Mouse (Mus musculus) embryonic facial prominence, embryonic 14.5 days (tissue): ENCODE data around the gene Gemin7. TPM values are rescaled to one million over a fixed set of nuclear protein-coding genes. Genes with fewer than 3 reads are reported as not detected.

Experiments used
- ATAC-seq: fragments of 200-750 bp; cut with Nextera tagmentation; 2 replicates; pipeline ENCODE4 v1.8.0; 2017; ENCODE audit warnings: low read depth, moderate number of reproducible peaks, moderate TSS enrichment
- DNase-seq: peaks from one replicate; pipeline ENCODE4 v3.0.0-alpha.2; 2015; ENCODE audit warnings: low spot score
- H3K27ac ChIP-seq: fragments of 300-500 bp; sonication (generic); replicated peaks from 2 replicates; pipeline ENCODE4 v1.5.1; 2014; ENCODE audit warnings: low read depth, mild to moderate bottlenecking, low read length, moderate library complexity
- H3K27me3 ChIP-seq: fragments of 300-500 bp; sonication (generic); replicated peaks from 2 replicates; pipeline ENCODE4 v1.6.1; 2014; ENCODE audit warnings: low read length; ENCODE audit not compliant: control insufficient read depth, insufficient read depth
- H3K36me3 ChIP-seq: fragments of 300-500 bp; sonication (generic); 2 replicates; pipeline ENCODE4 v1.6.1; 2014; ENCODE audit warnings: low read length, mixed read lengths; ENCODE audit not compliant: control insufficient read depth, insufficient read depth
- H3K4me1 ChIP-seq: fragments of 300-500 bp; sonication (generic); 2 replicates; pipeline ENCODE4 v1.6.1; 2014; ENCODE audit warnings: antibody characterized with exemption, low read length; ENCODE audit not compliant: control insufficient read depth, insufficient read depth
- H3K4me2 ChIP-seq: fragments of 300-500 bp; sonication (generic); 2 replicates; pipeline ENCODE4 v1.6.1; 2014; ENCODE audit warnings: low read depth, mild to moderate bottlenecking, low read length, moderate library complexity, mixed read lengths
- H3K4me3 ChIP-seq: fragments of 300-500 bp; sonication (generic); 2 replicates; pipeline ENCODE4 v1.5.1; 2014; ENCODE audit warnings: low read depth, mild to moderate bottlenecking, low read length
- H3K9ac ChIP-seq: fragments of 300-500 bp; sonication (generic); 2 replicates; pipeline ENCODE4 v1.6.1; 2014; ENCODE audit warnings: low read depth, mild to moderate bottlenecking, low read length, moderate library complexity, mixed read lengths
- H3K9me3 ChIP-seq: fragments of 300-500 bp; sonication (generic); 2 replicates; pipeline ENCODE4 v1.6.1; 2016; ENCODE audit warnings: low read length; ENCODE audit not compliant: control insufficient read depth
- WGBS: fragments of 180-500 bp; shearing (Covaris S2); extraction: QIAGEN DNeasy Blood & Tissue Kit; methylation state at CpG from one replicate; pipeline ENCODE4 v1.1.7; 2014; 5-methylcytosine and 5-hydroxymethylcytosine counted together
- polyA plus RNA-seq: library from polyadenylated mRNA; unstranded; fragments of >200 nt; fragmentation: Nextera tagmentation; extraction: Ambion mirVana; gene quantifications from 2 replicates; pipeline ENCODE4 v1.2.1, GENCODE M21; 2014

Gemin7 gene
- polyA plus RNA-seq, 1 experiment from 2014 or later: 142 TPM

DNA sequence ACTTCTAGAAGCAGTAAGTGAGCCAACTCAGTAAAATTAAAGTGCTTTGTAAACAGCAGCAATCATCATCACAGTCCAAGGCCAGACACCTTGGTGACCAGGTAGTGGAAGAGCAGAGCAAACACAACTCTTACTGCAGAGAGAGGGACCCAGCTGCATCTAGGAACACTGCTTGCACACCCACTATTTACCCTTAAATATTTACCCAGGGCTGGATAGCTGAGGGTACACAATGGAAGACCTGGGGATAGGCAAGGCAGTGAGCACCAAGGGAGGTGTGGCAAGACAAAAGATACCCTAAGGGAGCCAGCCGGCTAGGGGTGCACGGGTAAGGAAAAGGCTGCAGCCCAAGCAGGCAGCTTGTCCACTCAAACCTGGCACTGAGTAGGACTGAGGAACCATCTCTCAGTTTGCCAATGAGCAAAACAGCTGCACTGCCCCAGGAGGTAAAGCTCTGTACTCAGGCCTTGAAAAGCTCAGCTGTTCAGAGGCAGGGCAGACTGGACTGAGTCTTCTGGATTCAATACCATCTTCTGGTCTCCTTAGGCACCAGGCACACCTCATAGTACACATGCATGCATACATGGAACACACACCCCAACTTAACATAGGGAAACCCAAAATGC lies 29.9 kb downstream of the Gemin7 start:
- no peak overlapping the region for H3K9ac ChIP-seq
- ATAC-seq (no peak), DNase-seq (no peak)
- H3K4me1 ChIP-seq: peaks cover under 1% of the 10 kb centered on the region; the same call in 1 of the 2 replicates
- H3K27ac ChIP-seq: no peak overlapping the region
- no peak overlapping the region for H3K4me2 ChIP-seq
- H3K9me3 ChIP-seq: no peaks in the 10 kb centered on the region
- H3K36me3 ChIP-seq: peaks cover 4% of the 10 kb centered on the region; the same call in 1 of the 2 replicates
- WGBS: 51% methylated on average over 2 of the region's 2 CpGs
- no peaks in the 10 kb centered on the region for H3K27me3 ChIP-seq
- H3K4me3 ChIP-seq: no peak overlapping the region

DNA sequence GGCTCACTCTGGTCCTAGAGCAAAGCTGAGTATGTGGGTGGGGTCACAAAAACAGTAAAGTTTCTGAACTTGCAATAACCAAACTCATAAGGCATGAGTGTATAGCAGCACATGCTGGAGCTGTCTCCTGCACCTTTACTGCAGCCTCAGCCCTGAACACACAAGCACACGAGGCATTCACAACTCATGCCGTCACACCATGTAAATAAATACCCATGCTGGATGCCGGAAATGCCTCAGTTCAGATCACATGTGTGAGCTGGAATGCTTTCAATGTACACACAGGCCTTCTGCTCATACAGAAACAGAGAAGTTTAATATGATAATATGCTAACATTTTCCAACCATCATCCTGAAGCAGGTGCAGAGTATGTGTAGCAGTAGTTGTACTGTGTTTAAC lies 31.4 kb downstream of the Gemin7 start:
- Histone ChIP-seq H3K9me3 (no peaks in the 10 kb centered on the region), H3K27ac (no peak overlapping the region), H3K9ac (no peak overlapping the region), H3K4me1 (peaks cover 11% of the 10 kb centered on the region; the same call in 1 of the 2 replicates), H3K27me3 (no peaks in the 10 kb centered on the region), H3K36me3 (no peaks in the 10 kb centered on the region), H3K4me3 (no peak overlapping the region), H3K4me2 (no peak overlapping the region)
- ATAC-seq (no peak), DNase-seq (no peak)
- 54% methylated on average over 3 of the region's 3 CpGs for WGBS

DNA sequence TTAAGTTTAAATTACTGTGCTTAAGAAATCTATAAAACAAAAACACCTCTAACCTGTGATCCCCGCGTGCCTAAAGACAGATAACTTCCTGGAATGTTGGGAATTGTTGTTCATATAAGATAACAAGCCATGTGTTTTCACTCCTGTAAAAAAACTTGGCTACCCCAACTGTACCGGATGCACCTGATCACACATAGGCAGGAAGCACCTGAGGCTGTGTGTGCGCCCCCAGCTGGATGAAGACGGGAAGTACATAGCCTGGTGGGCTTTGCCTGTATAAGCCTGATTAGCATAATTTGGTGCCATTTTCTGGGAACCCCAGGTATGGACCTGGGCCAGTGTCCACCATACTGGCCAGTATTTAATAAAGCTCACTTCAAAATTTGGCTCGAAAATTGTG lies 33.8 kb downstream of the Gemin7 start:
- no peaks in the 10 kb centered on the region for H3K9me3 ChIP-seq
- DNase-seq (no peak), ATAC-seq (no peak)
- no peak overlapping the region for H3K27ac ChIP-seq
- H3K9ac ChIP-seq: no peak overlapping the region
- H3K4me3 ChIP-seq: no peak overlapping the region
- no peak overlapping the region for H3K4me2 ChIP-seq
- WGBS: 57% methylated on average over 6 of the region's 6 CpGs
- H3K4me1 ChIP-seq: peaks cover 11% of the 10 kb centered on the region; the same call in 1 of the 2 replicates
- H3K36me3 ChIP-seq: no peaks in the 10 kb centered on the region
- H3K27me3 ChIP-seq: no peaks in the 10 kb centered on the region

DNA sequence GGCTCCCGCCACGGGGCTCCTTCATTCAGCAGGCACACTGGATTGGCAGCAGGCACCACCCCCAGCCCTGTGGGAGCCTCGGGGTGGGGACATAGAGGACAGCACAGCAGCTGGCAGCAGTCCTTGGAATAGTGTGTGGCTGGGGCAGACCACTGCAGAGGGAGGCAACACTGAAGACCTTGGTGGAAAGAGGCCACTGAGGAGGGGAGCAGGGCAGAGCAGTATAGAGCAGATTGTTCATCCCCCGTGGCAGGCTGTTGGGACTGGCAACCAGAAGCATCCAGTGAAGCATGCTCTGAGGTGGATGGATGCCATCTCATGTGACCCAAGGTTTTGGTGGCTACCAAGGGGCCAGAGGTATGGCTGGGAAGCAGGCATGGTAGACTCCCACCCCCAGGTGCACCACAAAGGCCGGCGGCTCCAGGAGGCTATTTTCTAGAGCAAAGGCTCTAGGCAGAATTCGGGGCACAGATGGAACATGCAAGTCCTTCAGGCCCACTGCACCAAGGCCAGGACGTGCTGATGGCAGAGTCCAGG lies 35.2 kb downstream of the Gemin7 start:
- no peak overlapping the region for H3K4me2 ChIP-seq
- H3K4me3 ChIP-seq: no peak overlapping the region
- no peak overlapping the region for H3K9ac ChIP-seq
- ATAC-seq: peak; percentile 78
- 0 out of 2 replicates have a peak, but pooled peaks cover 5% of the 10 kb centered on the region for H3K36me3 ChIP-seq
- peaks cover 11% of the 10 kb centered on the region; the same call in 1 of the 2 replicates for H3K4me1 ChIP-seq
- H3K27ac ChIP-seq: peak overlapping the region; percentile 33; the same call in 1 of the 2 replicates
- H3K27me3 ChIP-seq: no peaks in the 10 kb centered on the region
- WGBS: 68% methylated on average over 8 of the region's 8 CpGs
- H3K9me3 ChIP-seq: no peaks in the 10 kb centered on the region
- peak; percentile 79 for DNase-seq

DNA sequence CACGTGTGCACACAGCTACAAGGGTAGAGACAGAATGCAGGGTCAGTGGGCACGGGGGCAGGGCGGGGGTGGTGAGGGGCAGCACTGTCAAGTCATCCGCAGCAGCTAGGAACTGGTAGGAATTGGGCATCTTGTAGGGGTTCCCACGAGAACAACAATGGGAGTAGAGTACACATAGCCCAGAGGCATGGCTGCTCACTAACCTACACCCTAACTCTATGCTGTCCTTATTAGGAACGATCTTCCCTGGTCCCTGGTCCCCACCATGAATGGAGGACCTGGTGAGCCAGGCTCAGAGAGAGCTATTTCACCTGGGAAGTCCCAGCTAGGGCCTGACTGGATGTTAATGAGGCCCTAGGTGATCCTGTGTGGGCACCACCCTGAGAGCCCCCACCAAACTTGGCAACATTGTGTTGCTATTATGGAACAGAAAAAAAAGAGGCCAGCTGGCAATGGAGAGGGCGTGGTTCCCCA lies 35.7 kb downstream of the Gemin7 start:
- no peak for DNase-seq
- Histone ChIP-seq H3K4me1 (peaks cover 11% of the 10 kb centered on the region; the same call in 1 of the 2 replicates), H3K4me3 (no peak overlapping the region), H3K9ac (no peak overlapping the region), H3K27ac (no peak overlapping the region), H3K9me3 (no peaks in the 10 kb centered on the region), H3K36me3 (0 out of 2 replicates have a peak, but pooled peaks cover 5% of the 10 kb centered on the region), H3K27me3 (no peaks in the 10 kb centered on the region), H3K4me2 (no peak overlapping the region)
- 77% methylated on average over 7 of the region's 7 CpGs for WGBS
- ATAC-seq: no peak

DNA sequence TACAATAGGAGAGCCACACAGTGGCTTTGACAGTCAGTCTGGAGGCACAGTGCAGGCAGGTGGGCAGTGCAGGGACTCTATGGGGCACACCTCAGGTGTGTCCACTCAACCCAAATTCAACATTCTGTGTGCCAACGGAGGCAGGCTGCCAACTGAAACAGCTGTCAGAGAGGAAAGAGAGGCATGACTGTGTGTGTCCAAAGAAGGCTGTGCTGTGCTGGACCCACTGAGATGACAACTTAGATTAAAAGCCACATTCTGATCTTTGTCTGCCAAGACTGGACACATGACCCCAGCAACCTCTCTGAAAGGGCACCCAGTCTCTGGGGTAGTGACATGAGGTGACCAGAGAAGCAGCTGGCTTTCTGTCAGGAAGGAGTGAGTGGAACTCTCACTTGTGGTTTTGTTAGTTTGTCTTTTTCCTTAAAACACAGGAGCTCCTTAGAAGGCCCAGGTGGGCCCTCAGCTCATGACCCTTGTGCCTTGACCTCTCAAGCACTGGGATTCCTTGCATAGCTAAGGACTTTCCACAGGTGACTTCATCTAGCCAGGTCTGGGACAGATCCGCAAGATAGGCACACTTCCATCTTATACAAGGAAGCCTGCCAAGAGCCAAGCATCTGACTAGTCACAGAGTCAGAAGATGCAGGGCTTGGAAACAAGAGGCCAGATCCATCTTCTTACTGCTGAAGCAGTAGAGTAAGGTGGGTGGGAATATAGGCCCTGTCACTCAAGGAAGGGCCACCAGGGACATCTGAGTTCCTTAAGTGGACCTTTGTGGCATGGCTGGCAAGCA lies 36.4 kb downstream of the Gemin7 start:
- Histone ChIP-seq H3K4me1 (peaks cover 11% of the 10 kb centered on the region; the same call in 1 of the 2 replicates), H3K9ac (no peak overlapping the region), H3K27ac (no peak overlapping the region), H3K4me2 (no peak overlapping the region), H3K27me3 (no peaks in the 10 kb centered on the region), H3K36me3 (0 out of 2 replicates have a peak, but pooled peaks cover 5% of the 10 kb centered on the region), H3K4me3 (no peak overlapping the region), H3K9me3 (no peaks in the 10 kb centered on the region)
- DNase-seq (no peak), ATAC-seq (no peak)
- 75% methylated on average over 2 of the region's 2 CpGs for WGBS

DNA sequence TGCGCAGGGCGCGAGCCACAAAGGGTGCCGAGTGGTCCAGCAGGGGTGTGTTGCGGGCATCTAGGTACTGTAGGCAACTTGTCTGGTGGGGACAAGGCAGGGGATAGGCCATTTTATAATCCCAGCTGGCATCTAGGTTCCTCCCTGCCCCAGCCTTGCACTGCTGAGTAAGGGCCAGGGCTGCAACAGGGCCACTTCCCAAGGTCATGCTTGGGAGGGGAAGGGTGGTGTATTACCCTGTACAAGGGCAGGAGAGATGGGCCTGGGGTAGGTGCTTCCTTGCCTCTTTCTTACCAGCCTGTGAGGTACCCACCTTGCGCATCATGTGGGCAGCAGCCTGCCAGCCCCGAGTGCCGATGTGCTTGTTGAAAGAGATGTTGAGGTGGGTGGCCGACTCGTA lies 42.7 kb downstream of the Gemin7 start:
- DNase-seq (no peak), ATAC-seq (no peak)
- no peaks in the 10 kb centered on the region for H3K27me3 ChIP-seq
- no peaks in the 10 kb centered on the region for H3K9me3 ChIP-seq
- H3K4me3 ChIP-seq: no peak overlapping the region
- H3K4me2 ChIP-seq: no peak overlapping the region
- no peaks in the 10 kb centered on the region for H3K4me1 ChIP-seq
- no peak overlapping the region for H3K27ac ChIP-seq
- H3K36me3 ChIP-seq: peaks cover 60% of the 10 kb centered on the region
- no peak overlapping the region for H3K9ac ChIP-seq
- 88% methylated on average over 10 of the region's 10 CpGs for whole genome bisulfite sequencing

DNA sequence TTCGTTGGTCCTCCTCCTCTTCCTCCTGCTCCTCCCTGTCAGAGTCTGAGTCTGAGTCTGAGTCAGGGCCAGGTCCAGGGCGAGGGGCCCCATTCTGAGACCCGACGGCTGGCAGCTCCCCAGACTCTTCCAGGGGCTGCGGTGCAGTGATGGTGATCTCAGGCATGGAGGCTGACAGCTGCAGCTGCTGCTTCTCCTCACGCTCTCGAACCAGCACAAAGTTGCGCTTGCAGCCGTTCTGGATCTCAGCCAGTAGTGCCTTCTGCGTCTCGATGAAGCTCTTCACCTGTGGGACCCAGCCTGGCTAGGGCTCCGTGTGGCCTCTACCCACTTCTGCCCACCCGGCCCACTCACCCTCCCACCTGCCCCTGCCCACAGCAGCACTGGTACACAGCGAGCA lies 45.2 kb downstream of the Gemin7 start:
- Histone ChIP-seq H3K9me3 (no peaks in the 10 kb centered on the region), H3K9ac (no peak overlapping the region), H3K4me1 (no peaks in the 10 kb centered on the region), H3K27me3 (no peaks in the 10 kb centered on the region), H3K4me3 (no peak overlapping the region), H3K4me2 (no peak overlapping the region), H3K27ac (0 out of 2 replicates have a peak overlapping the region, but pooled peaks have one; percentile 10), H3K36me3 (peaks cover 68% of the 10 kb centered on the region)
- peak; percentile 68 for DNase-seq
- 0 out of 2 replicates have a peak, but pooled peaks have one; percentile 24 for ATAC-seq
- 84% methylated on average over 14 of the region's 14 CpGs for WGBS
